Mouse (Mus musculus): ENCODE results near the gene Nup107.
"Not testable (repeated sequence)": the region's sequence is repeated elsewhere in the genome, so short reads cannot be mapped to it uniquely, and the experiment has no call there.

Nup107 gene

GRCm38 (mm10) chr10:117704314-117704963, 88.1 kb downstream of the Nup107 start:
- in situ Hi-C loops (cut with MseI, MboI): not testable (repeated sequence)

GRCm38 (mm10) chr10:117703506-117703905, 89.0 kb downstream of the Nup107 start:
- in situ Hi-C loops (cut with MseI, MboI): no loop called here

- in situ Hi-C loops (cut with MseI, MboI): no loop called here
These were observed 90.3 kb downstream of the Nup107 start for GRCm38 (mm10) chr10:117702024-117702833.

GRCm38 (mm10) chr10:117701034-117701829, 91.3 kb downstream of the Nup107 start:
- in situ Hi-C loops (cut with MseI, MboI): no loop called here
